Mouse (Mus musculus): Measurements from ENCODE around the gene Mlx.

DNA sequence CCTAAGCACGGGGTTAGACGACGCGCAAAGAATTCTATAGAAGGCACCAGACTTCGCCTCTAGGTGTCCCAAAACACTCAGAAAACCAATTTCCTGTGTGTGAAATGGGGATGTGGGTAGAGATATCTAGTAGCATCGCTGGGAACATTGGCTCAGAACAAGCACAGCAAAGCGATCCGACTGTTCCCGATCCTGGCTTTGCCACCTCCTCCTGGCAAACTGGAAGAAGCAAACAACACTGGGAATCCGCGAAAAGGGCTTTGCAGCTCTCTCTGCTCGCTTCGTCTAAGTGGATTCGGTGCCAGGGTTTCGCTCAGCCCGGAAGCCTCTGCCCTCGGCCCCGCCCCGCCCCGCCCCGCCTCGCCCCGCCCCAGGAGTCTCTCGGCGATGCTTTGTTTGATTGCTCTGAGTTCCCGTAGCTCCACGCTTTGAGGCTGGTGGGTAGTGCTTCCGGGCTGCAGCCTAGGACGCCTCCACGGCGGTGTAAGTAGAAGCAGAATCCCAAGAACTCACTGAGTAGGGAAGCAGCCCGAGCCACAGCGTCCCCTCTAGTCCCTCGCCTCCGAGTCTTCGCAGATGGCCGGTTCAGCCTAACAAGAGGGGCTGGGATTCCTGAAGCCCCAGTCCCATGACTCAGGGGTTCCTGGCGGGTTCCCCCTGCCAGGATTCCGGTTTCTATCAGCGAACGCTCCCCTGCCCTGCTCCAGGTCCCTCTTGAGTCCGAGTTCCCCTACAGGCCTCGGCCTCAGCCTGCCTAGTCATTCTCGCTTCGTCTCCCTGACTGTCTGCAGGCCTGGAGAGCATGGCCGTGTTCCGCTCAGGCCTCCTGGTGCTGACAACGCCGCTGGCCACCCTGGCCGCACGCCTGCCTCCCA, 4.6 kb upstream of the Mlx start, which contains the start of gene Coasy:
- no peak for TF ChIP-seq TAL1 (IDR thresholded peaks at IDR 0.05; ENCODE audit: low read length)
- TF ChIP-seq GATA1 (IDR thresholded peaks at IDR 0.05; ENCODE audit: low read length) = no peak
